Mouse (Mus musculus) testis, postnatal 14 days (tissue): ENCODE measurements around the gene Exosc7.

ENCODE experiments used
- DNase-seq: peaks from one replicate; pipeline ENCODE4 v3.0.0; 2021; ENCODE audit warnings: low spot score

Exosc7 gene

DNA sequence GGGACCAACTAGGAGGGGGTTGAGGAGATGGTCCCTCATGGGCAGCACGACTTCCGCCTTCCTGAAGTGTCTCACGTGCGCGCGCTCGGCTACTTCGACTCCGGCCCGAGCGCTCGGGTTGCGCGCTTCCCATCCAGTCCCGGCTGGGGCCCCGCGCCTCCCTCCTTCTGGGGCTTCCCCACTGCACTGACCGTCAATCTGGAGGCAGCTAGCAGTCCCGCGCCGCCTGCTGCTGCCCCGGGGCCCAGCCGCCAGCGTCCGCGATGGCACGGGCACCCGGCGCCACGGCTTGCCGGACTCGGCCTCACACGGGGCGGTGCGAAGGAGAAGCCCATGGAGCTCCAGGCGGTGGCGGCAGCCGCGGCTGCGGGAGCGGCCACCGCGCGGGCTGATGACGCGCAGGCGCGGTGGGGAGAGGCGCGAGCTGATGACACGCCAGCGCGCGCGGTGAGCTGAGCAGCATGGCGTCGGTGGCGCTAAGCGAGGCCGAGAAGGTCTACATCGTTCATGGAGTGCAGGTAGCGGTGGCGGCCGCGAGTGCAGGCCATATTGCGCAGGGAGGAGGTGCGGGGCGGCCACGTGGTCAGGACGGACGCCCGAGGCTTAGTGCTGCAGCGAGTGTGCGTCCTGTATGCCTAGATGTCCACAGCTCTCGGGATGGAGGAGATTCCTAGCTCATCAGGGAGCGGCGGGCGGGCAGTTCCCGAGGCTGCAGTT lies at the start of gene Exosc7, which contains the start of gene Zdhhc3:
Gene Exosc7 (plus strand): TSS at position 411 of the 717 bp plus-strand sequence.
Gene Zdhhc3 (minus strand): TSS at position 401 of the 717 bp plus-strand sequence.
- peak; percentile 86 for DNase-seq

DNA sequence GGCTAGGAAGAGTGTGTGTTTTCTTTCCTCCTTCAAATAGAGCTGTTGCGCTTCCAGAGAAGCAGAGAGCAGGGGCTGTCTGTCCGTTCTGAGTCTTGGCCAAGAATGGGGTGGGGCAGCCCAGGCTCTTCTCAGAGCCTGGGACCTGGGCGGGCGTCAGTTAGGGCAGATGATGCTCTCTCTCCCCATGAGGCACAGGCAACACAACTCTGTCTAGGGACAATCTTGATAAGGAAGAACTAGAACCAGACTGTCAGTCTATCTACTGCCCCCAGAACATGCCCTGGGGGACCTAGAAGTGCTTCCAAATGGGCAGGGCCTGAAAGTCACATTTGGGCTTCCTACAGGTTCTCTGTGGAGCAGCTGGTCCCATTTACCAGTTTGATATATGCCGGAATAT lies 33.9 kb upstream of the Exosc7 start:
- no peak for DNase-seq

GRCm38 (mm10) chr9:123080355-123080754 lies 32.7 kb upstream of the Exosc7 start:
- DNase-seq, result no peak

- DNase-seq, result no peak
Measured at GRCm38 (mm10) chr9:123080796-123081195, 32.2 kb upstream of the Exosc7 start.

DNA sequence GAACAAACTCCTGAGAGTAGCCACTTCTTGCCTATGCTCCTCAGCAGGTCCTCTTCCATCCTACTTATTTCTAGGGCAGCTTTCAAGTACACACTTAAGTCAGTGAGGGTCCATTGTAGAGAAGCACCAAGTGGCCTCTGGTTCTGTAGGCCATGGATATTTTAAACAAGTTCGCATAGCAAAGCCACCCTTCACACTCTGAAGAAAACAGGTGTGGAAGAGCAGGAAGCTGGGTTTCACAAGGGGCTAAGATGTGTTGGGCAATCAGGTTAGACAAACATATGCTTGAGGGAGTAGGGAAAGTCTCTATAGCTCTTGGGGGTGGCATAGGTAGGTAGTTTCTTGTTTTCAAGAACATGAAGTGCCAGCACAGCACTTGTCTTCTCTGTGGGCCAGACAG lies 27.6 kb upstream of the Exosc7 start:
- no peak for DNase-seq

GRCm38 (mm10) chr9:123087558-123087957 lies 25.5 kb upstream of the Exosc7 start:
- DNase-seq, result no peak

DNA sequence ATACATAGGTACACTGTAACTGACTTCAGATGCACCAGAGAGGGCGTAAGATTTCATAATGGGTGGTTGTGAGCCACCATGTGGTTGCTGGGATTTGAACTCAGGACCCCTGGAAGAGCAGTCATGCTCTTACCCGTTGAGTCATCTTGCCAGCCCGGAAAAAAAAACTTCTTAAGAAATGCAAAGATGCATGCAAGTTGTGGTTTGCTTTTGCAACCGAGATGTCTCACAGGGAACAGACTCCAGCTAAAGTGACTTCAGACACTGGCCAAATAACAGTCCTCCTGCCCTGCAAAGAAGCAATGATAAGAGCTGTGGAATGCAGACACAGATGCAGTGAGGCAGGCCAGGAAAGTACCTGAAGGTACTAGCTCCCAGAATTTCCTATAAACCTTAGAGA lies 22.2 kb upstream of the Exosc7 start:
- DNase-seq, result no peak

GRCm38 (mm10) chr9:123099631-123100455 lies 13.2 kb upstream of the Exosc7 start:
- no peak for DNase-seq

DNA sequence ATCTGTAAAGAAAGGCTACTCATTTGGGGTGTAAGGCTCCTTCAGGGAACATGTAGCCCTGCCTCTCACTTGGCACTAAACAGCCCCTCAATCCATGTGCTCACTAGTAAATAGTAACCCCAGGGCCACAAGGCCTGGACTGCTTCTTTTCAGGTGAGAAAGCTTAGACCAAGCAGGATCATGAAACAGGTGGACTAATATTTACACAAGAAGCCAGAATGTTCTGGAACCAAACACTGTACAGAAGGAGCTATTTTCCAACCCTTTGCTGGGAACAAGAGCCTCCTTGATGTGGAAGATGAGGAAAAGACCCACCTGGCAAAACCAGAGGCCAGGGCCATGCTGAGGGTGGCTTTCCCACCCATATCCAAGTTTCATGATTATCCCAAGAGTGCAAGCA lies 9.6 kb upstream of the Exosc7 start:
- no peak for DNase-seq

GRCm38 (mm10) chr9:123104362-123104761 lies 8.7 kb upstream of the Exosc7 start:
- DNase-seq, result no peak

DNA sequence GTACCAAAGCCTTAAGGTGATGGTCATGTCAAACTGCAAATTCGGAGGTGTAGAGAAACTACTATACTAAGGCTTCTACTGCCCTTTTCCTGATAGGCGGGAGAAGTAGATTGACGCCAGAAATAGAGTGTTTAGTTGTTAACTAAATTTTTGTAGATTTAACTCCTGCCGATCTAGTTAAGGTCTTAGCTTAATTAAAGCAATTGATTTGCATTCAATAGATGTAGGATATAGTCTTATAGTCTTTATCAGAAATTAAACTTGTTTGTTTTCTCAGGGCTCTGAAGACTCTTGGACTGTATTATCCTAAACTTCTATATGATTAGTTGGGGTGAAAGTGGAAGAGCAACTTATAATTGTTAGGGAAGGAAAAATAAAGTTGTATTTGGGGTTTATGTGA lies 5.8 kb upstream of the Exosc7 start:
- no peak for DNase-seq

- no peak for DNase-seq
Measured at GRCm38 (mm10) chr9:123109188-123109587, 3.8 kb upstream of the Exosc7 start.

GRCm38 (mm10) chr9:123111751-123112221 lies 1.2 kb upstream of the Exosc7 start:
- no peak for DNase-seq

- no peak for DNase-seq
Measured at GRCm38 (mm10) chr9:123113931-123114330, 916 bp downstream of the Exosc7 start.

DNA sequence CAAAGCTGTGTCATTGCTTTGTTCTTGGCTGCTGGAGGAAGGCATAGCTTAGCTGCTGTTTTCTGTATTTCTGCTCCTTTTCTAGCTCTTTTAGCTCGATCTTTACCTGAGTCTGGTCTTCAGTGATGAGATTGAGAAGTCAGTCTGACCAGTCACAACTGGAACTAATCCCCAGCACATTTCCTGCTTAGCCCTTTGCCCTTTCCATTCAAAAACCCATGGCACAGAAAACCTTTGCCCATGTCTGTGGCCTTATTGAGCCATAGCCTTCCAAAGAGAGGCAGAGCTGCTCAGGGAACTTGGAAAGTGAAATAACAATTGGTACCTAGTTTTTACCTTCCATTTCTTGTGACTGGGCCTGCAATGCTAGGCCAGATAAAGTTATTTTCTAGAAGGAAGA lies 2.6 kb downstream of the Exosc7 start:
- DNase-seq, result no peak

DNA sequence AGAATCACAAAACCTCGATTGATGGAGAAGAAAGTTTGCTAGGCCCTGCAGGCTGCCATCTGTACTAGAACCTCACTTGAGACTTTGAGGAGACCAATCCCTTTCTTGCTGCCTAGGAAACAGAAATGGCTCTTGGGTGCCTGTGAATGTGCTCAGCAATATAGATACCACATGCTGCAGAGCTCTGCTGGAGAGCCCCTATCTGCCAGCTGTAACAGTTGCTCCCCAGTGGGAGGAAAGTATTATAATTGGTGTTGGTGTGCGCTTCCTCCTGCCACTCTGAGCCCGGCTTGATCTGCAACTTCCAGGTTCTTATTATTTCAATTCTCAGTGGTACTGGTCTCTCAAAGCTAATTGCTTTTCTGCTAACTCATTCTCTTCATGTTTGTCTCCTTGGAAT lies 10.0 kb downstream of the Exosc7 start:
- DNase-seq, result no peak

DNA sequence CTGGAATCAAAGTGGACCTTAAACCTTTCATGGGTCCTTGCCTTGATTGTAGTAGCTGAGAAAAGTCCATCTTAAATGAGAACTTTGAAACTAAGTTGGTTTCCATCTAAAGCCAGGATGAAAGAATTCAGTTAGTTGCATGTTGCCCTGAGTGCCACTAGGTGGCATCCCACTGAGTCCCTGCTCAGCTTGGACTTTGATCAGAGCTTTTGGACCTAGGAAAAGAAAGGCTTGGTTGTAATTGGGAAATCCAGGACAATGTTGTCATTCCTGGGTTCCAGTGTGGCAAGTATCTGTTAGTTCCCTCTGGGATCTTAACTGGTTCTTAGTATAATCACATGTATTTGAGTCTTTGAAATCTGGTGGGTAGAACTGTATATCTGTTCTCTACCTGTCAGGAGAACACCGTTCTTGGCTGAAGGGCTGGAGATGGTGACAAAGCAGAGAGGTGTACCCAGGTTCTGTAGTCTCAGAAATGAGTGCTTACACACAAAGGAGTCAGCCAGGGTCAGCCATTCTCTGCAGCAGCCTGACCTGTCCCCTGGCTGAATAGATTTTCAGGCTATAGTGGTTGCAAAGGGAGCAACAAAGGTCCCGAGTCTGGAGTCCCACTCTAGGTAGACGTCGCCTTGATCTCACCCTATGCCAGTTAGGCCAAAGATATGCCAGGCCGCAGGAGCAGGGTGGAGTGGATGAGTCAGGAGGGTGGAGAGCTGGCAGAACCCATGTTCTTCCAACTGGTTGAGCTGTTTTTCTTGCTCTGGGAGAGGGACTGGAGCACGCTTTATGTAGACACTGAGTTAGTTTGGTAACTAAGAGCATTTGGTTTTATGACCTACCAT lies 10.8 kb downstream of the Exosc7 start:
- no peak for DNase-seq

DNA sequence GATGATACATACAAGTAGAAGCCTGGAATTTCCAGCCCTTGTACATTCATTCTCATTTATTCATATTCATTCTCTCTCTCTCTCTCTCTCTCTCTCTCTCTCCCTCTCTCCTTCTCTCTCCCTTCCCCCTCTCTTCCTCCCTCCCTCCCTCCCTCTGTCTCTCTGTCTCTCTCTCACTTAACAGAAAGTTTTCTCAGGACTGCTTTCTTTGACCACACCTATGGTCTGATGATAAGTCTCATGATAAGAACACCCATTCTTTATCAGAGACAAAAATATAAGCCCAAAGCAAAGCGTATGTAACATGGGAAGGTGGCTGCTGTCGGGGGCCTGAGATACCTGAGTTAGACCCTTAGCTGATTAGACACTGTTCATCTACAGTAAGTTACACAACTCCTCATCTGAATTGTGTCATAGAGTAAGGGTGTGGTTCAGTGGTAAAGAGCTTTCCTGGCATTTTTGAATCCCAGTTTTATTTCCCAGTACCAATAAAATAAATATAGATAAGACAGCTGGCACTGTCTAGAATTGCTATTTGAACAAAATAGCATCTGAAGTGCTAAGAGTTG lies 11.5 kb downstream of the Exosc7 start:
- no peak for DNase-seq

- DNase-seq, result no peak
Measured at GRCm38 (mm10) chr9:123127663-123128062, 14.6 kb downstream of the Exosc7 start.

- no peak for DNase-seq
Measured at GRCm38 (mm10) chr9:123132994-123133393, 20.0 kb downstream of the Exosc7 start.

GRCm38 (mm10) chr9:123136953-123137682 lies 24.1 kb downstream of the Exosc7 start:
- peak; percentile 16 for DNase-seq
